Mouse (Mus musculus) MEL (cell line): ENCODE measurements around the gene Gdf11. TPM values are rescaled to one million over a fixed set of nuclear protein-coding genes. Genes with fewer than 3 reads are reported as not detected.
A peak's percentile ranks its signal among the peaks of the same experiment; 100 is the strongest.

ENCODE experiments used
- DNase-seq: peaks from one replicate; pipeline ENCODE4 v3.0.0; 2011; ENCODE audit warnings: low read depth, low spot score
- H3K27ac ChIP-seq: 2 replicates; pipeline ENCODE4 v1.5.1; 2012; ENCODE audit warnings: low read depth, mild to moderate bottlenecking, control low read depth, low read length, moderate library complexity; ENCODE audit not compliant: control insufficient read depth
- H3K27me3 ChIP-seq, 2 experiments: fragments of 150-350 bp in 1 of 2; sonication (generic) in 1 of 2; 2 replicates each; pipeline ENCODE4 v1.6.1; 2012; ENCODE audit warnings: low read length in 2 of 2, mild to moderate bottlenecking in 2 of 2, improper control_type of control experiment in 1 of 2, moderate library complexity in 1 of 2; ENCODE audit not compliant: insufficient read depth in 2 of 2, control insufficient read depth in 1 of 2
- H3K36me3 ChIP-seq, 2 experiments: 2 replicates each; pipeline ENCODE4 v1.6.1; 2012 to 2014; ENCODE audit warnings: low read length in 2 of 2, improper control_type of control experiment in 1 of 2, inconsistent platforms in 1 of 2, mild to moderate bottlenecking in 1 of 2; ENCODE audit not compliant: insufficient read depth in 2 of 2, control insufficient read depth in 1 of 2
- H3K4me1 ChIP-seq, 2 experiments: fragments of 150-350 bp in 1 of 2; sonication (generic) in 1 of 2; 2 replicates each; pipeline ENCODE4 v1.6.1; 2012; ENCODE audit warnings: low read length in 2 of 2, improper control_type of control experiment in 1 of 2, mild to moderate bottlenecking in 1 of 2; ENCODE audit not compliant: insufficient read depth in 2 of 2, control insufficient read depth in 1 of 2
- H3K4me3 ChIP-seq, 2 experiments: fragments of 150-350 bp in 1 of 2; sonication (generic) in 1 of 2; 2 replicates each; pipeline ENCODE4 v1.5.1; 2012; ENCODE audit warnings: low read depth in 2 of 2, low read length in 2 of 2, mild to moderate bottlenecking in 2 of 2, moderate library complexity in 2 of 2, control low read depth in 1 of 2, improper control_type of control experiment in 1 of 2; ENCODE audit not compliant: control insufficient read depth in 1 of 2, insufficient read depth in 1 of 2
- H3K79me2 ChIP-seq: 2 replicates; pipeline ENCODE4 v1.6.1; 2012; ENCODE audit warnings: mild to moderate bottlenecking, low read length, moderate library complexity; ENCODE audit not compliant: control insufficient read depth, poor library complexity, insufficient read depth
- H3K9ac ChIP-seq: 2 replicates; pipeline ENCODE4 v1.6.1; 2012; ENCODE audit warnings: low read depth, mild to moderate bottlenecking, control low read depth, low read length, moderate library complexity; ENCODE audit not compliant: control insufficient read depth, poor library complexity, severe bottlenecking
- H3K9me3 ChIP-seq: fragments of 150-350 bp; sonication (generic); replicated peaks from 2 replicates; pipeline ENCODE4 v1.6.1; 2012; ENCODE audit warnings: mild to moderate bottlenecking, low read length, improper control_type of control experiment, moderate library complexity; ENCODE audit not compliant: insufficient read depth
- BHLHE40 ChIP-seq: IDR thresholded peaks from 2 replicates; pipeline ENCODE4 v1.6.1; 2012; ENCODE audit warnings: low read depth, mild to moderate bottlenecking, inconsistent platforms, low read length, improper control_type of control experiment, borderline replicate concordance
- CHD1 ChIP-seq: IDR thresholded peaks from 2 replicates; pipeline ENCODE4 v1.6.1; 2012; ENCODE audit warnings: low read depth, mild to moderate bottlenecking, inconsistent platforms, low read length, improper control_type of control experiment
- CHD2 ChIP-seq: IDR thresholded peaks from 2 replicates; pipeline ENCODE4 v1.6.1; 2011; ENCODE audit warnings: low read length, improper control_type of control experiment
- CTCF ChIP-seq, 3 experiments: IDR thresholded peaks in 2 of 3; conservative IDR thresholded peaks in 1 of 3; 2 replicates each; pipeline ENCODE4 v1.5.1; 2011 to 2012; ENCODE audit warnings: low read length in 3 of 3, low read depth in 2 of 3, mild to moderate bottlenecking in 2 of 3, improper control_type of control experiment in 1 of 3, inconsistent platforms in 1 of 3, mixed read lengths in 1 of 3, moderate library complexity in 1 of 3; ENCODE audit not compliant: control insufficient read depth in 1 of 3, insufficient read depth in 1 of 3, poor library complexity in 1 of 3, severe bottlenecking in 1 of 3
- E2F4 ChIP-seq: IDR thresholded peaks from 2 replicates; pipeline ENCODE4 v1.6.1; 2011; ENCODE audit warnings: low read depth, low read length, improper control_type of control experiment, borderline replicate concordance
- ELF1 ChIP-seq: IDR thresholded peaks from 2 replicates; pipeline ENCODE4 v1.6.1; 2014; ENCODE audit warnings: low read depth, mild to moderate bottlenecking, inconsistent platforms, low read length, improper control_type of control experiment, moderate library complexity
- HCFC1 ChIP-seq: IDR thresholded peaks from 2 replicates; pipeline ENCODE4 v1.6.1; 2012; ENCODE audit warnings: low read depth, mild to moderate bottlenecking, inconsistent platforms, low read length, improper control_type of control experiment, moderate library complexity
- JUND ChIP-seq: IDR thresholded peaks from 2 replicates; pipeline ENCODE4 v1.6.1; 2011; ENCODE audit warnings: low read depth, mild to moderate bottlenecking, improper control_type of control experiment, low read length
- KAT2A ChIP-seq: conservative IDR thresholded peaks from 2 replicates; pipeline ENCODE4 v1.6.1; 2012; ENCODE audit warnings: low read depth, low read length, improper control_type of control experiment, inconsistent platforms
- MAFK ChIP-seq: IDR thresholded peaks from 2 replicates; pipeline ENCODE4 v1.6.1; 2011; ENCODE audit warnings: low read depth, mild to moderate bottlenecking, low read length, improper control_type of control experiment, borderline replicate concordance
- MAZ ChIP-seq: IDR thresholded peaks from 2 replicates; pipeline ENCODE4 v1.6.1; 2012; ENCODE audit warnings: low read depth, mild to moderate bottlenecking, inconsistent platforms, low read length, improper control_type of control experiment
- MYB ChIP-seq: IDR thresholded peaks from 2 replicates; pipeline ENCODE4 v1.6.1; 2011; ENCODE audit warnings: mild to moderate bottlenecking, low read depth, low read length, improper control_type of control experiment
- MYC ChIP-seq: IDR thresholded peaks from 2 replicates; pipeline ENCODE4 v1.6.1; 2011; ENCODE audit warnings: low read depth, mild to moderate bottlenecking, low read length, improper control_type of control experiment, moderate library complexity
- RAD21 ChIP-seq: IDR thresholded peaks from 2 replicates; pipeline ENCODE4 v1.6.1; 2011; ENCODE audit warnings: mild to moderate bottlenecking, low read depth, low read length, improper control_type of control experiment
- RCOR1 ChIP-seq: IDR thresholded peaks from 2 replicates; pipeline ENCODE4 v1.6.1; 2012; ENCODE audit warnings: low read depth, mild to moderate bottlenecking, inconsistent platforms, low read length, improper control_type of control experiment
- SIN3A ChIP-seq: IDR thresholded peaks from 2 replicates; pipeline ENCODE4 v1.6.1; 2012; ENCODE audit warnings: low read length, improper control_type of control experiment, inconsistent platforms
- SMC3 ChIP-seq: IDR thresholded peaks from 2 replicates; pipeline ENCODE4 v1.6.1; 2011; ENCODE audit warnings: low read depth, low read length, improper control_type of control experiment
- TCF12 ChIP-seq: IDR thresholded peaks from 2 replicates; pipeline ENCODE4 v1.6.1; 2014; ENCODE audit warnings: low read depth, mild to moderate bottlenecking, inconsistent platforms, low read length, improper control_type of control experiment, moderate library complexity
- ZC3H11A ChIP-seq: IDR thresholded peaks from 2 replicates; pipeline ENCODE4 v1.6.1; 2012; ENCODE audit warnings: low read depth, mild to moderate bottlenecking, inconsistent platforms, low read length, improper control_type of control experiment
- ZMIZ1 ChIP-seq: IDR thresholded peaks from 2 replicates; pipeline ENCODE4 v1.6.1; 2012; ENCODE audit warnings: low read depth, mild to moderate bottlenecking, inconsistent platforms, low read length, improper control_type of control experiment, moderate library complexity
- ZNF384 ChIP-seq: IDR thresholded peaks from 2 replicates; pipeline ENCODE4 v1.6.1; 2012; ENCODE audit warnings: low read depth, mild to moderate bottlenecking, inconsistent platforms, low read length, improper control_type of control experiment
- polyA plus RNA-seq, 2 experiments: library from polyadenylated mRNA; stranded (reverse) in 1 of 2; unstranded in 1 of 2; fragments of >175 nt in 1 of 2; fragments of >200 nt in 1 of 2; gene quantifications; 2 replicates each; pipeline versions ENCODE4 v1.2.1 to v1.2.4; 2012; ENCODE audit warnings: low replicate concordance in 2 of 2, low read depth in 1 of 2; ENCODE audit not compliant: insufficient read length in 2 of 2, insufficient read depth in 1 of 2, missing spikeins in 1 of 2
- total RNA-seq: library from RNA; depleted of rRNA; stranded (reverse); fragments of 300-350 nt; gene quantifications from 2 replicates; pipeline ENCODE4 v1.2.3, GENCODE M21; 2012

Gdf11 gene
- total and polyA plus RNA-seq, 3 experiments, result 2.3 to 2.8 TPM; not detected in 1

GRCm38 (mm10) chr10:128913696-128914095 lies 22.2 kb upstream of the Gdf11 start:
- H3K27ac ChIP-seq, result no peak overlapping the region
- no peaks in the 10 kb centered on the region for H3K4me1 ChIP-seq
- H3K9ac ChIP-seq, result no peak overlapping the region
- H3K36me3 ChIP-seq, result no peaks in the 10 kb centered on the region
- peaks cover 0 to 1% of the 10 kb centered on the region in 2 experiments; a peak in 1 of 4 replicates for H3K27me3 ChIP-seq
- TF ChIP-seq ZNF384, result no peak
- no peaks in the 10 kb centered on the region for H3K9me3 ChIP-seq
- H3K79me2 ChIP-seq, result no peaks in the 10 kb centered on the region
- H3K4me3 ChIP-seq, result no peak overlapping the region
- DNase-seq, result no peak

- H3K4me3 ChIP-seq, result no peak overlapping the region
- H3K4me1 ChIP-seq, result no peaks in the 10 kb centered on the region
- peak; percentile 87 for DNase-seq
- H3K27me3 ChIP-seq, result peaks cover 0 to 1% of the 10 kb centered on the region in 2 experiments; a peak in 1 of 4 replicates
- H3K9me3 ChIP-seq, result no peaks in the 10 kb centered on the region
- H3K9ac ChIP-seq, result no peak overlapping the region
- no peak for TF ChIP-seq CHD1
- no peak for TF ChIP-seq MYC
- TF ChIP-seq JUND, result 0 out of 2 replicates have a peak, but pooled peaks have one; percentile 20
- no peak for TF ChIP-seq TCF12
- 0 out of 2 replicates have a peak, but pooled peaks have one; percentile 26 for TF ChIP-seq HCFC1
- TF ChIP-seq CTCF (IDR thresholded peaks at IDR 0.05 in 2 of 3, conservative IDR thresholded peaks at IDR 0.05 in 1 of 3; ENCODE audit: control insufficient read depth in 1 of 3, insufficient read depth in 1 of 3, low read depth in 2 of 3, low read length in 3 of 3, poor library complexity in 1 of 3, severe bottlenecking in 1 of 3), result peak; percentile 96 to 100 (median 96)
- TF ChIP-seq RAD21, result peak; percentile 71
- no peak for TF ChIP-seq SIN3A
- no peak for TF ChIP-seq CHD2
- TF ChIP-seq SMC3, result peak; percentile 84
- TF ChIP-seq MAFK, result no peak
- no peak for TF ChIP-seq E2F4
- no peak for TF ChIP-seq MYB
- TF ChIP-seq ELF1, result no peak
- no peak for TF ChIP-seq ZMIZ1
- peak; percentile 63 for TF ChIP-seq ZC3H11A
- no peak for TF ChIP-seq MAZ
- no peak for TF ChIP-seq RCOR1
- TF ChIP-seq KAT2A, result no peak
- no peak for TF ChIP-seq BHLHE40
- 0 out of 2 replicates have a peak, but pooled peaks have one; percentile 25 for TF ChIP-seq ZNF384
- TF ChIP-seq, all 39 proteins: peak for 7
- Histone ChIP-seq H3K36me3 (no peaks in the 10 kb centered on the region), H3K79me2 (no peaks in the 10 kb centered on the region), H3K27ac (no peak overlapping the region)
These were observed 21.7 kb upstream of the Gdf11 start for GRCm38 (mm10) chr10:128913219-128913618.
